Mouse (Mus musculus) cerebellum, adult 18-20 months (tissue): Measurements from ENCODE around the gene Lgr4.

Source experiments
- DNase-seq, 2 experiments: peaks; one replicate each; pipeline ENCODE4 v3.0.0; 2021

Gene Lgr4

DNA sequence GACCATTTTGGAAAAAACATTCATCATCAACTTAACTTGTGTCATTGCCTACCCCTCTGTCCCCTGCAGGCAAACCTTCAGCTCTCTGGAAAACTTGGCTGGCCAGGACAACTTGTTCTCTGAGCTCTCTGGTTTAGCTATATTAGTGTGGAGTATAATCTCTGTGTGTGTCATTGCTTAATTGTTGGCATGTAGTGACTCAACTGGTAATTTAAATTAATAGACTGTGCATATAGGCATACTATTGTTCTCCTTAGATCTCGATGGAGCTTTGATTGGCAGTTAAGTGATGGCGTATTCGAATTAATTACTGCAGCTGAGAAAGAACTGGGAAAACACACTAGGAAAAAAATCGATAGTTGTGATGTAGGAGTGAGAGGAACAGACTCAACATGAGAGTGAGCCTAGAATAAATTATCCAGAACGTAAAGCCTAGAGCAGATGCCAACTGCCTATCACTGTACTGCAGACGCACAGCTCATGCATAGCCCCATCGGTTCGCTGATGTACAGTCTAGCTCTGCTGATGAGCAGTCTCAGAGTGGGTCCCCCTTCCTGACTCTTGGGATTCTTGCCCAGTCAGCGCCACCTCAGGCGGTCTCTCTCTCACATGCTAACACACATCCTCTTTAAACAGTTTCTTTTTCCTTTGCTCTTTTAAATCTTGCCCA lies 35.7 kb downstream of the Lgr4 start:
- DNase-seq = no peak

DNA sequence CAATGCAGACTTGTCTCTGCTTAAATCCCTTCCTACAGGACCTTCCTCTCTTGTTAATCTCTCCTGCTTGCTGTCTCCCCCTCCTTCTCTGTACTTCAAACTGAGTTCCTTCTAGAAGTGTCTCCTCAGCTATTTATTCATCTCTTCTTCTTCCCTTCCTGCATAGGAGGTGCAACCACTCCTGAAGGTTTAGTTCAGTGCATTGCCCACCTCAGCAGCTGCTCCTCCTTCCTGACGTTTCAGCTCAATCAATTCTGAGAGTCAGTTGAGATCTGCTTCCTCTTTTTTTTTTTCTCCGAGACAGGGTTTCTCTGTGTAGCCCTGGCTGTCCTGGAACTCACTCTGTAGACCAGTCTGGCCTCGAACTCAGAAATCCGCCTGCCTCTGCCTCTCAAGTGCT lies 36.4 kb downstream of the Lgr4 start:
- DNase-seq = no peak

DNA sequence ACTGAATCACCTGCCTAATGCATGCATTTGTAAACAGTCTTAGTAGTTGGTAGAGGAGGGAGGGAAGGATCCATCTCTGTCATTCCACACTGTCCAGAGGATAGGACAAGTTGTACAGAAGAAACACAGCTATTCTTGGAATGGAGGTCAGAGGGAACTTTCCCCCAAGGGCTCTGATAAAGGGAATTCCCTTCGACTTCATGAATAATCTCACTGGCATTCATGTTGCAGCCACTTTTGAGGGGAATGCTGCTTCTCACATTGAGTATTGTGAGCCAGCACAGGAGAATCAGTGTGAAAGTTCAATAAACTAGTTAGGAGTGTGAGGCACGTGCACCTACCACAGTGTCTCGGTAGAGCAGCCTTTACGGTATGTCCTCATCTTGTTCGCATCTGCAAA lies 37.6 kb downstream of the Lgr4 start:
- DNase-seq = no peak

DNA sequence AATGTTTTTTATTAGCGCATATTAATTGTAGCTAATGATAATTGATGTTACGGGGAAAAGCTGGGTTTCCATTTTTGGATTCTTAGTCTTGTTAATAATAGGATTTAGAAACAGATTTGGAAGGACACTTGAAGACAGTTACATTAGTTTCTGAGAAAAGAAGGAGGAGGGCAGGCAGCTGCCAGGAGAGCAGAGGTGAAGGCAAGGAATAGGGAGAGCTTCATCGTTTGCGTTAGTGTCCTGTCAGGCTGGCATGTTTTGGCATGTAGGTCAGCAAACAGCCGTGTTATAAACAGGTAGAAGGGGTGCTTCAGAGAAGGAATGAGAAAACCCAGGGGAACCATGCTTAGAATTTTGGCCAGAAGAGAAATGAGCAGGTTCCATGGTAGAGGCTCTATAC lies 38.5 kb downstream of the Lgr4 start:
- DNase-seq = no peak

DNA sequence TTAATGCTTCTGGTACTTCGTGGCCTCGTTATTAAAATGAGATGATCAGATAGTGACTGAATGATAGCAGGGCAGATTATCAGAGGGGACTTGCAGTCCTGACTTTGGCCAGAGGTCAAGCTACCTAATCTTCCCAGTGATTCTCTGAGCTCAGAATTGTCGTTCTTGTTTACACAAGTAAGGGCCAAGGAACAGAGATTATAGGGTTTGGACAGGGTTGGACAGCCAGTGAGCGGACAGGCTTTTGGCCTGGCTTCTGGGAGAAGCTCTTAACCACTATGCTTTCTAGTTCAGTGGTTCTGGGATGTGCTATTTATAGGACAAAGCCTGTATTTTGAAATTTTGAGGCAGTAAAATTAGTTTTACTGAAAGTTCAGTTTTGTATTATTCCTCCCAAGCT lies 39.3 kb downstream of the Lgr4 start:
- DNase-seq = no peak

DNA sequence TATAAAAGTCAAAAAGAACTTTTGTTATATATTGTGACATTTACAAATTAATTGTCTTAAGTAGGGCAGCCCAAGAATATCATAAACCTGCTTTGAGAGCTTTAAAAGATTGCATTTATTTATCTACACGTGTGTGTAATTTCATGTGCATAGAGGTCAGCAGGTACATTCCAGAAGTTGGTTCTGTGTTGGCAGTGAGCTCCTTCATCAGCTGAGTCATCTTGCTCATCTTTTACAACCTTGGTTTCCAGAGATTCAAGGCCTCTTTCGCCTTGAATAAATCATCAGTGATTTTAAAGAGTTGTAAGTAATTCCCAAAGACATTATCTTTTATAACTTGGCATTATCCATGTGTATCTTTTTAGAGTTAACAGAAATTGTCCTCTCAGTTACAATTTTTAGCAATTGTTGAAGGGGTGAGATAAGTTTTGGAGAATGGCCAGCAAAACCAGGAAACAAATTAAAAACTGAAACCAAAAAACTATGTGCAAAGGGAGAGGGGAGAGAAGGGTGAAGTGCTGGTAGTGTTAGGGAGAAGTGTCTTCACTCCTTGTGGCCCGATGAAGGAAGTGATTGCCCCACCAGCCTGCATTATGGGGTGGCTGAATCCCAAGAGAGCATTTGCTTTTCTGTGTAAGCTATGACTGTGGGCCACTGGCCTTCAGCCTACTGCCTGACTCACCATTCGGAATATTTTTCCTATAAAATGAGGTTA lies 41.4 kb downstream of the Lgr4 start:
- peak in 1 of 2 experiments; percentile 28 for DNase-seq

DNA sequence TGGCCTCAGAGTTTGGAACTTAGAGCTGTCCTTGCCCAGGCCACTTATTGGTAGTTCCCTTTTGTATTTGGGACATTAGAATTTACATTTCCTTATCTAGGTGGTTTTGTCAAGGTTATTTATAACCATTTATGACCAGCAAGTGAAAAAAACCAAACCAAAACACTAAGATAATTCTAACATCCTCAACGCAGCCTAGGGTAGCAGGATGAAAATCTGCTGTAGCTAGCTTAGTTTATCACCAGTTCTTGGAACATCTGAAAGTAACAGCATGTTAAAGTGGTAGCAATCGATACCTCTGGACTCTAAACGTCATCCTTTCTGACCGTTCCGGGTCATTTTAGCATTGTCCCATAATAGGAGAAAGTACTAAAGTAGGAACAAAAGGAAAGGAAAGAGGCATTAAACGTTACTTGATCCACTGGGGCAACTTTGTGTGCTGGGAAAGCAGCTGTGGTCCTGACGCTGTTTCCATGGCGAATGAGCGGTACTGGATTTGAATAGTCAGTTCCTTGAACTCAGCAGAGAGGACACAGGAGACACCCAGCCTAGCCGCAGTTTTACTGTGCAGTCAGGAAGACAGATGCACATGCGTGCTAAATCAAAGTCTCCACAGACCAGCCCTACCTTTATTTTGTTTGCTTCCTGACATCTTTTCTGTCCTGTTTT lies 42.1 kb downstream of the Lgr4 start:
- DNase-seq = no peak

DNA sequence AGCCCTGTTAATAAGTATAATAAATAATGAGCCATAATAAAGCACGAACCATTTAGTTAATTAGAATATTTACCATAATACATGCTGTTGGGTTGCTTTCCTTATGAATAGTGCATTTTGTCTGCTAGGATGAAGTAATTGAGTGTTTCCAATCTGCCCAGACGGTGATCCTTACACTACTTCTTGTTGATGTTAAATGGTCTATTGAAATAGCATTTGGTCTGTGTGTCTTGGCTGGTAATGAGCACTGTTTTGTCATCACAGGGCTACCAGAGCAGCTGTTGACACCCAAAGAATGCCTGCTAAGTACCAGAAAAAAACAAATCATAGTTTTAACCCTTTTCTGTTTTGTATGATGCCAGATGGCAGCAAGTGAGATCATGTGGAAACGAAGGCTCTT lies 42.8 kb downstream of the Lgr4 start:
- no peak for DNase-seq

DNA sequence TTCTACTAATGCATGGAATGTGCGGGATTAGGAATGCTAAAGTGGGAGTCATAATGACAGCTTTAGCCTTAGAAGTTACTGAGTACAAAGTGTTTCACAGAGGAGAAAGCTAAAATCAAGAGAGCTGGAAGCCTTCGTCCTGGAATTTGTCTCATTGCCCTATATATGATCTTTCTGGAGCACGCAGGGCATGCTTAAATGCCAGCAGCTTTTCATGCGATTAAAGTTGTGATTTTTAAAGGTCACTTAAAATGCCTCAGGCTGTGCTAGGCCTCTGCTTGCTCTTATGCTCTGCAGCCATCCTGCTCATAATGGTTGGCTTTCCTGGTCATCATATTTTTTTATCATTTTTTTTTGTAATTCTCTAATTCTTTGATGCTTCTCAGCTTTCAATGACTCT lies 43.7 kb downstream of the Lgr4 start:
- peak in 1 of 2 experiments; percentile 13 for DNase-seq

DNA sequence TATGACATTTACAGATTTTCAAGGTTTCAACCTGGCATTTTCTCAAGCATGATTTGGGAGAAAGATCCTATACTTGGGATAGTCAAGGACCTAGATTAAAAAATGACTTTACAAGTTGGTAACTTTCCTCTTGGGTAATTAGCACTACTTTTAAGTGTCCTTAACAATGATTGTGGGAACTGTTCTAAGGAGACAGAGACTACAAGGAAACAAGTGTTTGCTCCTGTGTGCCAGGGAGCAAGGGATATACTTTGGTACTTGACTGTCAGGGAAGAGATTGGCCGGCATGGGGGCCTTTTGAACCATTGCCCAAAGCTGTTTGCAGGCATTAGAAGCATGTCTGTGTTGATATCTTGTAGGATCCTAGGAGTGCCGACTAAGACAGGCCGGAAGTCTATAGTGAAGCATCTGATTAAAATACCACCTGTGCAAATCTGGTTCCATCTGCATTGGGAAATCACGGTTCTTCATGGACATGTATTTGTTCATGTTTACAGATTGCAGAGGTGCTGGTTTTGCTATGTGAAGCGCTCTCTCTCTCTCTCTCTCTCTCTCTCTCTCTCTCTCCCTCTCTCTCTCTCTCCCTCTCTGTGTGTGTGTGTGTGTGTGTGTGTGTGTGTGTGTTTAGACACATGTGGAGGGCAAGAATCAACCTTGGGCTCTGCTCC lies 46.3 kb downstream of the Lgr4 start:
- no peak for DNase-seq

DNA sequence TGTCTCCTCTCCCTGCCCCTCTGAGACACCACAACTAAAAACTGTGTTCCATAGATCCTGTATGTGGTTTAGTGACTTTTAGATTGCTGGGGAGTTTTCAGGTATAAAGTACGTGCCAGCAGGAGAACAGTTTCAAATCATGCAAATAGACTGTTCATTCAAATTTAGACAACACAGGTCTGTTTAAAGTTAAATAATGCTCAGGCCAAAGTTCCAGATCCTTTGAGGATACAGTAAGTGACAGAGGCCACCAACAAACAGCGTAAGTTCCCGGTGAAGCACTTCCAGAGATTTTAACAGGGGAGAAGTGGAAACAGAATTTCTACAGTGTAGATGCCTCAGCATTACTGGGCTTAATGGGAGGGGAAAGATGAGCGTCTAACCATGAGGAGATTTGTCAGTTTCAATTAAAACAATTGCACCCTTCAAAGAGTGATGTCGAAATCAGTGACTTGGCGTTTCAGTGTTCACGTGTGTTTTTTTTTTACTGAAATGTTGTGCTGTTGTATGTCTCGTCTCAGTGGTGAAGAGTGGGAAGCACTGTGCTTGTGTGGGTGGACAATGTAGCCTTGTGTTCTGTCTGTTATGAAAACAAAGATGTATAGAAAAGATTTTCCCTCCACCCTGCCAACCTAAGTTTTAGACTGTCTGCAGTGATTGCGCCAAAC lies 48.4 kb downstream of the Lgr4 start:
- DNase-seq = no peak

DNA sequence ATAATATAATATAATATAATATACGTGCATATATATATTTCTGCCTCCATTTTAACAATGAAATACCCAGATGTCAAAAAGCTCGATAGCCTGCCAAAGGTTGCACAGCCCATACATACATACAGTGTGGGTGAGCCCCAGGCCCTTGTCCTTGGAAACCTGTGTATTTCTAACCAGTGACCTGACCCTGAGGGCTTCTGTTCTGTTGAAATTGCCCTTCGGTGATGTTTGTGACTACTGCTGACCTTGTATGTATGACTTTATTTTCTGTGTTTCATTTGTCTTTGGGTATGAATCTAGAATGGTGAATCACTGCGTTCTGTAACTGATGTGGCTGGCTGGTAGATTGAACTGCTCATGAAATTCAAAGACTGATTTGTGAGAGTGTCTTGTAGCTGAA lies 49.4 kb downstream of the Lgr4 start:
- DNase-seq = no peak

DNA sequence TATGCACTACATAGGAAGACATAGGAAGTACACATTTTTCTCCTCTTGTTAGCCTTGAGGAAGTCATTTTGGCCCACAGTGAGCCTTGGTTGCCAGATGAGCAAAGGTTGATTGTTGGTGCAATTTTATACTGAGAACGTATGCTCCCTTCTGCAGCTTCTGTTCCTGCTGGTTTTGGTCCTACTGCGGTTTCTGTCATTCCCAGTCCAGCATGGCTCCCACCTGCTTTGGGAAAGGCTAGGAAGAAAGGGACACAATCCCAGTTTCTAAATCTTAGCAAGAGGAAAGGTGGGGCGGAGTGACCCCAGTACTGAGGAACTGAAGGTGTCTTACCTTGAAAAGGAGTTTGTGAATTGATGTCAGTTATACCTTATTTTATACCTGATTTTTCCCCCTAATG lies 51.9 kb downstream of the Lgr4 start:
- no peak for DNase-seq

DNA sequence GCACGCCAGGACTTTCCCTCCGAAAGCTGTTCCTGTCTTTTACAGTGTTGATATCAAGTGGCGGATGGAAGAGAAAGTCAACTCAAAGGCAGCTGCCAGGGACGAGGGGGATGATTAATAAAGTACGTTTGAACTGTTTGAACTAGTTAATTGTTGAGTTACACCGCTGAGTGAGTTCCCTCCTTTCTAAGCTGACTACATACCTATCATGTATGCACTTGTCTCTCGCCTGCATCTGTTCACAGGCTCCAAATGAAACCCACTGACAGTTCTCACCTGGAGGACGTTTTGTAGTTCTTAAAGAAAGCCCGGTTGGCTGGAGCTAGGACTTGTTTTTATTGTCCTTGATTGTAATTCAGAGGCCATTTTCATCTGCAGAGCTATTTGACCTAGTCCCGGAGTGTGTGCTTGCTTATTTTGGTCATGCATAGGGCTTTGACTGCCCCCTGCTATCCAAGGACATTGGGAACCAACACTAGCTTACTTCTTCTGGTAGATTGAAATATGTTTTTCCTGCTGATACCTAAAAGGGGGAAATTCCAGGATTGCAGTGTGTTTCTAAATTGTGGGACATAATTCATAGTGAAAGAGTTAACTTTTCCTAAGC lies 52.6 kb downstream of the Lgr4 start:
- no peak for DNase-seq

DNA sequence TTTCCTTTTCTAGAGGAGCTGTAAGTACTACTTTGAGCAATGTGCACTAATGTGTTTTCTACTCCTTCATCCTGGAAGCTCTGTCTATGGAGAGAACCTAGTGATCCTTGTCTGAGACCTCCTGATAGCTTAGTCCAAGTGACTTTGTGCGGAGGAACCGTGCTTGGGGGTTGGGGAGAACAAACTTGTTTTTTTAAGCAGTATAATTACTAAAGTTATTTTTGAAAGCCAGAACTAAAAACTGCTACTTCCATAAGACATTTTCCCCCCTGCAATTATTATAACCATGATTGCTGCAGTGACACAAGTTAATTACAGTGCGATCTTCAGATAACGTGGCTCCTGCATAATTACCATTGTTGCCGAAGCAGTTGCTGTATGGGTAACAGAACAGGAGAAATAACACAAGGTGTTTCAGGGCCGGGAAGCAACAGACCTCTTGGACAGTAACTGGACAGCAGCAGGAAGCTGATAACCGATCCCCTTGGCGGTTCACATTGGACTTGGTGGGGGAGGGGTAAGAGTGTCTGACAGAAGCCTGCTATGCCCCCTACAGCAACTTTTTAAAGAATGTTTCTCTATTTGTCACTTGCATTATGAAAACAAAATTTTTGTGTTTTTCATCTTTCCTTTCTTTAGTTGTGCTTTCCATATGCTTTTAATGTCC lies 53.4 kb downstream of the Lgr4 start:
- no peak for DNase-seq

DNA sequence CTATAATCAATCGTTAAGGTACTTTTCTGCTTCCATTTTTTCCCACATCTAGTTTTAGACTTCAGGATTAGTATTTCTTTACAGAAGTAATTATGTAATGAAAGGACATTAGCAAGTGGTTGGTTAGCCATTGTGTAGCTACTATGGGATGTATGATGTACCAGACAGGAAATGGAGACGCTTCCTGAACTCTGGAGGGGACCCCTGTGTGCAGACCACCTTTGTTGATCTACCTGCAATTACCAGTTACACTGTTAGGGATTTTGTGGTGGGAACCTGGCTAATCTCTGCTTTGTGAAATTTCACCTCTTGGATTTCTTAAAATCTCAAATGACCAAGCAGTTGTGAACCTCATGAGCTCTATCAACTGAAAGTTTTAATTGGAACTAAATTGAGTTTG lies 54.9 kb downstream of the Lgr4 start:
- no peak for DNase-seq

DNA sequence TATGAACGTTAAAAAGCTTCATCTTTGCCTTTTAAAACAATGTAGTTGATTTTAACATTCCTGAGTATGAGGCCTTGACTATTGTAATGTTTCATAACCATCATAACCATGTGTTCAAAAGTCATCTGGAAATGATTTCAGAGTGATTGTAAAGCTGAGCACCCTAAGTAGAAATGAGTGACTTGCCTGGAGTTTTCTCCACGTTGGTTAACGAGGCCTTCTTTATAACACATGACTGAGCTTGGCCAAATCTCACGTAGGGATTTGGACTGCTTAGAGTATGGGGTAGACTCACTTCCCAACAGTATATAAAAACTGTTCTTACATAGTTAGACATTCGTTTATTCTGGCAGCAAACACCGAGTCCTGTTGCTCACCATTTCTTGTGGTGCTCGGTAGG lies 55.5 kb downstream of the Lgr4 start:
- no peak for DNase-seq

DNA sequence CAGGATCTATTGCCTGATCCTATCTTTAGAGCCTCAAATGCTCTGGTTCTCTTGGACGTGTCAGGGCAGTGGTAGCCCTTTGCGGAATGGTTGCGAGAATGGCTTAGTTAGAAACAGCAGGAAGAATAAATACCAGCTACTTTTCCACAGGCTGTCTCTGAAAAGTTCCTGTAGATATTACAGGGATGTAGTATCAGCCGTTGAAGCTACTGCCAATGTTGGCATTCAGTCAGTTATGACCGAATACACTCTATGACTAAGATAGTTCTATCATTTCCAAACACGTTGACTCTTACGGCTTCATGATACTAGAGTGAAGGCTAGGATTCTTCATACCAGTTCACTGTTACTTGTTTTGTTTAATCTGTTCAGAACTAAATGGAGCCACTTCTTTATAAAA lies 57.4 kb downstream of the Lgr4 start:
- no peak for DNase-seq

DNA sequence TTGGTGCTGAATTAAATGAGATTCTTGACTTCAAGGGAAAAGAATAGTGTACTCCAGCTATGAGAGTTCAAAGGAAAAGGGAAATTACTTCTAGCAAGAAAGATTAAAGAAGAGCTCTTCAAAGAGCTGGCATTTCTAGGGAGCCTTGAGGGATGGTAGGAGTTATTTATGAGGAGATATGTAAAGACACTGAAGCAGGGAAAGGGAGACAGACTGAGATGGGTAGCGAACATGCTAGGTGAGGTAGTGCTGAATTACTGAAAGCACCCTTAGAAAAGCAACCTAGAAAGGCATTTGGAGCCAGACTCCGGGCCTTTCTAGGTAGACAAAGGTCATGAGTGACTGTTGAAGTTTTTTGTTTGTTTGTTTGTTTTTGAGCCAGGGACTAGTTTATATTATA lies 58.7 kb downstream of the Lgr4 start:
- no peak for DNase-seq

DNA sequence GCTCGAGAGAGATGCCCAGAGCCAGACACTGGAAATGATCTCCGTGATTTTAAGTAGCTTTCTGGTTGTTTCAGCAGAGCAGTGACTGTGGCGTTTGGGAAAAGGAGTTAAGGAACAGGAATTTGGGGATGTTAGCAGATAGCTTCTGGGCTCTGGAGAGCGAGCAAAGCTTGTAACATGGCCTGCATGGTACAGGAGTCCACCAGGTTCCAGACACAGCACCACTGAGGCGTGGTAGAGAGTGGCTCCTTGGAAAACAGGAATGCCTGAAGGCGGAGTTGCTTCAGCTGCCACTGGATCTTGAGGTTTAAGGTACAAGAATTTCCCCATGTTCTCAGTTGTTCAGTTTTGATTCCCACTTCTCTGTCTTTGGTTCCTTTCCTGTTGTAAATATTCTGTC lies 59.9 kb downstream of the Lgr4 start:
- no peak for DNase-seq

DNA sequence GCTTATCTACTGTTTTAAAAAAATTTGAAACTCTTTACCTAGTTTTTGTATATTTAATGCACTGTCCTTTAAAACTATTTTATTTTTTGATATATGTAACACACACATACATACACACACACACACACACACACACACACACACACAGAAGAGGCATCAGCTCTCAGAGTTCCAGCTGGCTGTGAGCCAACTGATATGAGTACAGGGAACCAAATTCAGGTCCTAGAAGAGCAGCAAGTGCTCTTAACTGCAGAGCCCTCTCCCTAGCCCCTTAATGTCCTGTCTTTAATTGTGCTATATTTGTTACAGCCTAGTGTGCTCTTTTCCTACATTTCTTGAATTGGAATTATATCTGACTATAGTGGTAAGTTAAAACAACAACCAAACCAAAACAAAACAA lies 61.8 kb downstream of the Lgr4 start:
- DNase-seq = peak; percentile 38 to 44

DNA sequence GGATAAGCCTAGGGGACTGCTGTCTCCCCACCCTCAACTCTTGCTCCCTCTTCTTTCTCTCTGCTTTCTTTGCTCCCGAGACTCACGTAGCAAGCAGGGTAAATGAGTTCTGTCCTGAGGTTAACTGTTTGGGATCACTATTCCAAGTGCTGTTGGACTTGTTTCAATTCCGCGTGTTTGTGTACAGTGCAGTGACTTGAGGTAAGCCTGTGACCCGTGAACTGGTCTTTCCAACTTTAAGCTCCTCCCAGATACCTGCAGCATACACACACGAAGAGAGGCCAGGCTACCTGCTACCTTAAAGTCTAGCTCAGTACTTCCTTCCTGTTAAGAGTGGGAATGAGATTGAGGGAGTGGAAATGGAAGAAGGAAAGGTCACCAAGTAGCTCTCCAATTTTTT lies 66.0 kb downstream of the Lgr4 start:
- DNase-seq = no peak
